Mouse (Mus musculus) heart, postnatal 14 days (tissue): ENCODE measurements around the gene Tbl1xr1. TPM values are rescaled to one million over a fixed set of nuclear protein-coding genes. Genes with fewer than 3 reads are reported as not detected.

Experiments used
- DNase-seq, 2 experiments: peaks; one replicate each; pipeline ENCODE4 v3.0.0; 2021 to 2022
- intact Hi-C: fragments of 180-260 bp; cut with DNase I; formaldehyde crosslinking; loops from one replicate; pipeline ENCODE4 v1.15.1; 2025
- total RNA-seq, 2 experiments: library from RNA; stranded (reverse); gene quantifications; 2 replicates each; pipeline ENCODE4 v1.2.3; 2021

The Tbl1xr1 gene
- total RNA-seq, 2 experiments from 2014 or later = 66.3 to 70.0 TPM

- intact Hi-C loops = no loop called here
- DNase-seq = no peak
Observed at GRCm38 (mm10) chr3:22137793-22138579, 61.5 kb downstream of the Tbl1xr1 start.

GRCm38 (mm10) chr3:22138580-22139099, 62.2 kb downstream of the Tbl1xr1 start:
- intact Hi-C loops = no loop called here
- DNase-seq = no peak

GRCm38 (mm10) chr3:22140111-22140658, 63.7 kb downstream of the Tbl1xr1 start:
- DNase-seq = no peak
- intact Hi-C loops = loop anchor here (5.0 to 10.0 kb wide), 3 partner anchors 63 to 305 kb away; partner anchors contain the start of gene Tbl1xr1

GRCm38 (mm10) chr3:22141984-22142719, 65.7 kb downstream of the Tbl1xr1 start:
- DNase-seq = no peak
- intact Hi-C loops = loop anchor here (5.0 to 10.0 kb wide), 3 partner anchors 65 to 307 kb away; partner anchors contain the start of gene Tbl1xr1

GRCm38 (mm10) chr3:22142846-22143641, 66.6 kb downstream of the Tbl1xr1 start:
- DNase-seq = peak in 1 of 2 experiments; percentile 29
- intact Hi-C loops = loop anchor here (5.0 to 10.0 kb wide), 3 partner anchors 66 to 308 kb away; partner anchors contain the start of gene Tbl1xr1

- intact Hi-C loops = loop anchor here (5.0 to 10.0 kb wide), 3 partner anchors 67 to 309 kb away; partner anchors contain the start of gene Tbl1xr1
- DNase-seq = peak in 1 of 2 experiments; percentile 30
Observed at GRCm38 (mm10) chr3:22144255-22144654, 67.8 kb downstream of the Tbl1xr1 start.

GRCm38 (mm10) chr3:22147433-22147927, 71.0 kb downstream of the Tbl1xr1 start:
- DNase-seq = peak in 1 of 2 experiments; percentile 18
- intact Hi-C loops = loop anchor here (10.0 kb wide), 1 partner anchor 313 kb away; no protein-coding TSS in a partner anchor

GRCm38 (mm10) chr3:22148306-22148932, 72.0 kb downstream of the Tbl1xr1 start:
- intact Hi-C loops = loop anchor here (10.0 kb wide), 1 partner anchor 314 kb away; no protein-coding TSS in a partner anchor

GRCm38 (mm10) chr3:22150872-22151530, 74.5 kb downstream of the Tbl1xr1 start:
- no peak for DNase-seq
- intact Hi-C loops = no loop called here

More at GRCm38 (mm10) chr3:22148306-22148932, 72.0 kb downstream of the Tbl1xr1 start:
- no peak for DNase-seq

- DNase-seq = no peak
- intact Hi-C loops = no loop called here
Observed at GRCm38 (mm10) chr3:22152773-22153172, 76.3 kb downstream of the Tbl1xr1 start.

GRCm38 (mm10) chr3:22154522-22154921, 78.1 kb downstream of the Tbl1xr1 start:
- intact Hi-C loops = no loop called here
- no peak for DNase-seq

GRCm38 (mm10) chr3:22156397-22156796, 79.9 kb downstream of the Tbl1xr1 start:
- DNase-seq = no peak
- intact Hi-C loops = no loop called here

- DNase-seq = no peak
- intact Hi-C loops = no loop called here
Observed at GRCm38 (mm10) chr3:22162948-22163347, 86.5 kb downstream of the Tbl1xr1 start.

GRCm38 (mm10) chr3:22167856-22168255, 91.4 kb downstream of the Tbl1xr1 start:
- intact Hi-C loops = no loop called here

GRCm38 (mm10) chr3:22168432-22168831, 92.0 kb downstream of the Tbl1xr1 start:
- DNase-seq = no peak
- intact Hi-C loops = no loop called here

More at GRCm38 (mm10) chr3:22167856-22168255, 91.4 kb downstream of the Tbl1xr1 start:
- DNase-seq = no peak

- intact Hi-C loops = no loop called here
Observed at GRCm38 (mm10) chr3:22171526-22171925, 95.1 kb downstream of the Tbl1xr1 start.

GRCm38 (mm10) chr3:22172410-22172809, 96.0 kb downstream of the Tbl1xr1 start:
- DNase-seq = no peak
- intact Hi-C loops = no loop called here

More at GRCm38 (mm10) chr3:22171526-22171925, 95.1 kb downstream of the Tbl1xr1 start:
- no peak for DNase-seq

GRCm38 (mm10) chr3:22173171-22173570, 96.7 kb downstream of the Tbl1xr1 start:
- DNase-seq = no peak
- intact Hi-C loops = no loop called here
